ENCODE assay signal across 13 mouse cellular contexts in genomic region chr13:52288400-52288799, GRCm38 (mm10).
"Had no signal": no experiment of that assay in that cellular context is flagged by ENCODE, and none has a peak within 500 bp of the region (broad histone marks: within the 10 kb centered on the region; RNA-seq: fewer than 3 reads in every experiment).

No protein-coding gene starts in this region.

- H3K36me3 ChIP-seq: limb, embryonic 13.5 days; midbrain, embryonic 13.5 days; neural tube, embryonic 13.5 days had no signal

- H3K9ac ChIP-seq: limb, embryonic 13.5 days; liver, embryonic 14.5 days; midbrain, embryonic 13.5 days; neural tube, embryonic 13.5 days had no signal

- H3K4me3 ChIP-seq: layer of hippocampus, adult 2 months; limb, embryonic 13.5 days; midbrain, embryonic 13.5 days; neural tube, embryonic 13.5 days had no signal

- H3K4me1 ChIP-seq: midbrain, embryonic 13.5 days had no signal

- DNase-seq: kidney, postnatal 10 days; kidney, postnatal 4 days; left cerebral cortex, postnatal 4 days; lung, adult 18-20 months; right cerebral cortex, postnatal 4 days; spleen, adult 18-20 months; thymus, adult 18-20 months; thymus, postnatal 14 days had no signal

- H3K4me2 ChIP-seq: limb, embryonic 13.5 days; midbrain, embryonic 13.5 days; neural tube, embryonic 13.5 days had no signal

- H3K9me3 ChIP-seq: limb, embryonic 13.5 days; midbrain, embryonic 13.5 days; neural tube, embryonic 13.5 days had no signal

- H3K27ac ChIP-seq: layer of hippocampus, adult 2 months; limb, embryonic 13.5 days; liver, embryonic 14.5 days; midbrain, embryonic 13.5 days; neural tube, embryonic 13.5 days had no signal

- H3K27me3 ChIP-seq: limb, embryonic 13.5 days; midbrain, embryonic 13.5 days; neural tube, embryonic 13.5 days had no signal

- ATAC-seq: midbrain, embryonic 13.5 days had no signal
